Mouse (Mus musculus): ENCODE measurements around the gene Fbxw7.

DNA sequence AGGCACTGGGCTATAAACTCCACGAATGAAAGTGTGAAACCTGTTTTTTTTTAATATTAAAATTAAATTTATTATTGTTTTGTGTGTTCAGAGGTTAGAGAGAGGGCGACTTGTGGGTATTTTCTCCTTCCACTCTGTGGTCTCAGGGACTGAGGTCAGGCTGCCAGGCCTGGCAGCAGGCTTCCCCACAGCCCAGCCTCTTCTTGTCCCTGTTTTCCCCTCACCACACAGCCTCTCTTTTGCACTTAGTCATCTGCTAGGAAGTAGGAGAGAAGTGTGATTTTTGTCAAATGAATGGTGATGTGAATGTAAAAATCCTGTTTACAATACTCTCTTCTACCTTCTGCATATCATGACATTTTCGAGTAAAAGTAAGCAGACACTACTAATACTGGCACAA is 7.2 kb upstream of the Fbxw7 start:
- TF ChIP-seq POLR2A (IDR thresholded peaks at IDR 0.05; ENCODE audit: insufficient read length, low read depth), result no peak
- no peak for TF ChIP-seq REST (IDR thresholded peaks at IDR 0.05; ENCODE audit: insufficient read depth, insufficient read length)
